10 mouse cellular contexts compared by ENCODE assay signal in the genomic region with DNA sequence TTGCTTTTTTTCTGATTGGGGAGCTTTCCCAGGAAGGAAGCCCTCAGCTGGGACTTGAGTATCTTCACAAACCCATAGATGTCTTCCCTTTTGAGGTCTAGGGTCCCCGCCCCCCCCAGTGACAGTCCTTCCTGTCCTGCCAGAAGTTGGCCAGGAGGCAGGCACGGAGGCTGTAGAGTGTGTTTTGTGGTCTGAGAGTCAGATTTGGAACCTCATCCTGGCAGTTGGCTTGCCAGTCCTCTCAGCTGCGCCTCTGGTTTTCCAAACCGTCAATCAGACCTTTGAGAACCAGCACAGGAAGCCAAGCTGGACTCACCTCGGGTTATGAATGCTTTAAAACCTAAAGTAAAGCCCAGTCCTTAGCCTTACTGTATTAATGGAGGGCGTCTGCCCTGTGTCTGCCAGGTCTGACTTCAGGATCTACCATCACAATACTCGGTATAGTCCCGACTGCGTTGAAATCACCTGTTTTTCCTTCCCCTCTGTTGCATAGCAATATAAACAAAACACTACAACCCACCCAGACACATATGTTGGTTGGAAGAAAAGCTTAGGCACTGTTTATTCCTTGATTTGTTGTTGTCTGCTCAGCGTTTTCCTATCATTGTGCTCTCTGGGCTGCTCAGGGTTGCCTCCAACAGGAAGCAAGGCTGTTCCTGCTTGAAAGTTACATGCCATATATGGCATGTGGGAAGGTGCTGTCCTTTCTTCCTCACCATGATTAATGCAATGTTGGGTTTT. TPM values are rescaled to one million over a fixed set of nuclear protein-coding genes. Genes with fewer than 3 reads are reported as not detected.
DNase-seq lines count a peak whose midpoint lies in the region; ATAC-seq lines count a peak whose summit lies in the region.
"Had no signal": no experiment of that assay in that cellular context is flagged by ENCODE, and none has a peak within 500 bp of the region (broad histone marks: within the 10 kb centered on the region; RNA-seq: fewer than 3 reads in every experiment).

No protein-coding gene starts in this region.

- DNase-seq in hindbrain, embryonic 10.5 days (ENCODE audit: low spot score), result no peak
- peak; percentile 47 to 49 for DNase-seq in lung, postnatal 4 days
- no peak for DNase-seq in ovary, postnatal 36 days (ENCODE audit: low spot score)
- DNase-seq in cerebellum, adult 9-10 months, result no peak
- DNase-seq: midbrain, embryonic 14.5 days had no signal

- H3K4me3 ChIP-seq in hindbrain, embryonic 13.5 days, result no peak overlapping the region
- no peak overlapping the region for H3K4me3 ChIP-seq in hindbrain, embryonic 10.5 days
- H3K4me3 ChIP-seq in intestine, embryonic 15.5 days (replicated peaks), result no peak overlapping the region
- H3K4me3 ChIP-seq in forebrain, embryonic 15.5 days, result no peak overlapping the region
- H3K4me3 ChIP-seq: erythroblast, embryonic 14.5 days had no signal

- H3K9ac ChIP-seq in hindbrain, embryonic 13.5 days, result no peak overlapping the region
- H3K9ac ChIP-seq in intestine, embryonic 15.5 days, result no peak overlapping the region
- H3K9ac ChIP-seq in forebrain, embryonic 15.5 days (replicated peaks), result no peak overlapping the region

- H3K36me3 ChIP-seq in hindbrain, embryonic 13.5 days, result no peaks in the 10 kb centered on the region
- no peaks in the 10 kb centered on the region for H3K36me3 ChIP-seq in hindbrain, embryonic 10.5 days
- no peaks in the 10 kb centered on the region for H3K36me3 ChIP-seq in intestine, embryonic 15.5 days
- H3K36me3 ChIP-seq in forebrain, embryonic 15.5 days, result no peaks in the 10 kb centered on the region

- peak overlapping the region; percentile 19; the same call in 1 of the 2 replicates for H3K27ac ChIP-seq in hindbrain, embryonic 13.5 days
- no peak overlapping the region for H3K27ac ChIP-seq in hindbrain, embryonic 10.5 days
- 0 out of 2 replicates have a peak overlapping the region, but pooled peaks have one; percentile 20 for H3K27ac ChIP-seq in intestine, embryonic 15.5 days
- no peak overlapping the region for H3K27ac ChIP-seq in forebrain, embryonic 15.5 days (replicated peaks)

- H3K4me2 ChIP-seq in hindbrain, embryonic 13.5 days, result no peak overlapping the region
- H3K4me2 ChIP-seq in intestine, embryonic 15.5 days (replicated peaks), result peak overlapping the region; percentile 18; the same call in 1 of the 2 replicates
- H3K4me2 ChIP-seq in forebrain, embryonic 15.5 days (replicated peaks), result no peak overlapping the region

- WGBS in hindbrain, embryonic 13.5 days, result 86% methylated on average over 10 of the region's 10 CpGs
- 83% methylated on average over 10 of the region's 10 CpGs for WGBS in hindbrain, embryonic 10.5 days
- 57% methylated on average over 10 of the region's 10 CpGs for WGBS in intestine, embryonic 15.5 days
- WGBS in forebrain, embryonic 15.5 days, result 77% methylated on average over 10 of the region's 10 CpGs

- ATAC-seq in hindbrain, embryonic 13.5 days (ENCODE audit: low FRiP score), result no peak
- ATAC-seq in CD4-positive, CD25-positive, alpha-beta regulatory T cell, adult 4 months, result peak; percentile 35
- no peak for ATAC-seq in intestine, embryonic 15.5 days
- no peak for ATAC-seq in forebrain, embryonic 15.5 days (replicated peaks)

- H3K27me3 ChIP-seq in hindbrain, embryonic 13.5 days, result no peaks in the 10 kb centered on the region
- peaks cover 17% of the 10 kb centered on the region for H3K27me3 ChIP-seq in hindbrain, embryonic 10.5 days (ENCODE audit: insufficient read depth, poor library complexity, severe bottlenecking)
- H3K27me3 ChIP-seq in intestine, embryonic 15.5 days (replicated peaks), result no peaks in the 10 kb centered on the region
- no peaks in the 10 kb centered on the region for H3K27me3 ChIP-seq in forebrain, embryonic 15.5 days

- H3K9me3 ChIP-seq in hindbrain, embryonic 13.5 days, result no peaks in the 10 kb centered on the region
- H3K9me3 ChIP-seq in hindbrain, embryonic 10.5 days, result no peaks in the 10 kb centered on the region
- no peaks in the 10 kb centered on the region for H3K9me3 ChIP-seq in intestine, embryonic 15.5 days
- H3K9me3 ChIP-seq in forebrain, embryonic 15.5 days, result no peaks in the 10 kb centered on the region

- H3K4me1 ChIP-seq in hindbrain, embryonic 13.5 days (replicated peaks), result peaks cover 28% of the 10 kb centered on the region
- peaks cover 54% of the 10 kb centered on the region for H3K4me1 ChIP-seq in hindbrain, embryonic 10.5 days (replicated peaks)
- peaks cover 9% of the 10 kb centered on the region for H3K4me1 ChIP-seq in intestine, embryonic 15.5 days (replicated peaks)
- H3K4me1 ChIP-seq in forebrain, embryonic 15.5 days, result peaks cover 21% of the 10 kb centered on the region

RNA-seq across cellular contexts. Expression of a gene that starts 4.0 kb away (rescaled TPM):
- polyA plus RNA-seq in hindbrain, embryonic 13.5 days (2015; fragmentation: Nextera tagmentation; extraction: Ambion mirVana), result 7.5 and 8.6 TPM in 2 replicates
- 9.1 and 10.4 TPM in 2 replicates for polyA plus RNA-seq in hindbrain, embryonic 10.5 days (2016; fragmentation: Nextera tagmentation; extraction: Ambion mirVana)
- 1 to 10 TPM in 1 of 2 experiments, under 1 TPM in 1; 0.70 to 1.3 TPM for polyA plus RNA-seq in CD4-positive, CD25-positive, alpha-beta regulatory T cell, adult 4 months (2017; shearing (Covaris generic))
- polyA plus RNA-seq in intestine, embryonic 15.5 days (2015; fragmentation: Nextera tagmentation; extraction: Ambion mirVana), result 15.2 and 15.4 TPM in 2 replicates
- 6.7 and 7.5 TPM in 2 replicates for polyA plus RNA-seq in forebrain, embryonic 15.5 days (2015; fragmentation: Nextera tagmentation; extraction: Ambion mirVana)
- polyA plus RNA-seq: erythroblast, embryonic 14.5 days had no signal

RNA-seq across cellular contexts. Expression of a gene that starts 44.2 kb away (rescaled TPM):
- polyA plus RNA-seq in hindbrain, embryonic 13.5 days (2015; fragmentation: Nextera tagmentation; extraction: Ambion mirVana), result 0.13 and 0.30 TPM in 2 replicates
- 0.11 TPM in 1 of 2 replicates, not detected in the other for polyA plus RNA-seq in hindbrain, embryonic 10.5 days (2016; fragmentation: Nextera tagmentation; extraction: Ambion mirVana)
- not detected for polyA plus RNA-seq in CD4-positive, CD25-positive, alpha-beta regulatory T cell, adult 4 months (2017; shearing (Covaris generic))
- 0.11 and 0.27 TPM in 2 replicates for polyA plus RNA-seq in intestine, embryonic 15.5 days (2015; fragmentation: Nextera tagmentation; extraction: Ambion mirVana)
- 0.08 and 0.37 TPM in 2 replicates for polyA plus RNA-seq in forebrain, embryonic 15.5 days (2015; fragmentation: Nextera tagmentation; extraction: Ambion mirVana)
- polyA plus RNA-seq: erythroblast, embryonic 14.5 days had no signal

Comparison
In these comparisons a context has a peak if more than half of its experiments do, and no peak if none do; other contexts are left out.
1. H3K27ac ChIP-seq: peak in hindbrain, embryonic 13.5 days (single experiment) and intestine, embryonic 15.5 days (single experiment); none in hindbrain, embryonic 10.5 days (single experiment) and forebrain, embryonic 15.5 days (single experiment).
2. DNase-seq: peak in lung, postnatal 4 days (2 of 2); none in hindbrain, embryonic 10.5 days (single experiment), ovary, postnatal 36 days (single experiment) and cerebellum, adult 9-10 months (single experiment).